ENCODE assay signal across 9 mouse cellular contexts in genomic region chr9:20385343-20385703, GRCm38 (mm10). TPM values are rescaled to one million over a fixed set of nuclear protein-coding genes. Genes with fewer than 3 reads are reported as not detected.
DNase-seq lines count a peak whose midpoint lies in the region; ATAC-seq and TF ChIP-seq lines count a peak whose summit lies in the region.
"Had no signal": no experiment of that assay in that cellular context is flagged by ENCODE, and none has a peak within 500 bp of the region (broad histone marks: within the 10 kb centered on the region; RNA-seq: fewer than 3 reads in every experiment).

No protein-coding gene starts in this region.

- POLR2A ChIA-PET in Patski (lab: Charles Lee) = interaction anchor here (1.5 kb wide), 1 partner anchor 10 kb away, joined by 5 read pairs; no protein-coding TSS in a partner anchor

- DNase-seq in heart, adult 18-20 months = no peak
- DNase-seq in Patski (ENCODE audit: low read depth, low spot score) = no peak
- DNase-seq in midbrain, embryonic 11.5 days (ENCODE audit: low spot score, missing footprints) = no peak
- DNase-seq in urinary bladder, postnatal 10 days (ENCODE audit: low spot score) = no peak
- DNase-seq in left cerebral cortex, postnatal 25 days (ENCODE audit: low spot score in 2 of 2) = no peak
- no peak for DNase-seq in layer of hippocampus, postnatal 25 days (ENCODE audit: extremely low spot score in 1 of 2, low spot score in 1 of 2)

- intact Hi-C loops in left cerebral cortex, postnatal 25 days (cut with DNase I) = no loop called here

- in situ Hi-C loops in Patski (cut with MboI; ENCODE audit: low pct_unique_long_range_greater_than_20kb) = no loop called here

- H3K36me3 ChIP-seq in heart, embryonic 14.5 days (ENCODE audit: control insufficient read depth, insufficient read depth, low read length) = no peaks in the 10 kb centered on the region
- H3K36me3 ChIP-seq in hindbrain, embryonic 13.5 days = no peaks in the 10 kb centered on the region
- H3K36me3 ChIP-seq in midbrain, embryonic 11.5 days (ENCODE audit: control insufficient read depth, insufficient read depth, low read length) = no peaks in the 10 kb centered on the region

- 0 out of 2 replicates have a peak, but pooled peaks have one; percentile 13 for ATAC-seq in heart, embryonic 14.5 days (ENCODE audit: insufficient number of reproducible peaks, insufficient read depth, low FRiP score, low read depth)
- peak; percentile 56 for ATAC-seq in Patski
- ATAC-seq in hindbrain, embryonic 13.5 days (ENCODE audit: low FRiP score) = peak; percentile 85
- peak; percentile 81; the same call in 1 of the 2 replicates for ATAC-seq in midbrain, embryonic 11.5 days (ENCODE audit: low FRiP score)

- H3K4me1 ChIP-seq in heart, embryonic 14.5 days (ENCODE audit: control insufficient read depth in 2 of 2, insufficient read depth in 2 of 2, low read length in 2 of 2) = peaks cover 2 to 5% of the 10 kb centered on the region in 2 experiments; a peak in 2 of 4 replicates
- H3K4me1 ChIP-seq in hindbrain, embryonic 13.5 days (replicated peaks) = peaks cover 12% of the 10 kb centered on the region
- peaks cover 4% of the 10 kb centered on the region; the same call in 1 of the 2 replicates for H3K4me1 ChIP-seq in midbrain, embryonic 11.5 days (ENCODE audit: control insufficient read depth, insufficient read depth, low read length)

- peak overlapping the region; percentile 90 for H3K4me2 ChIP-seq in heart, embryonic 14.5 days (ENCODE audit: low read length)
- H3K4me2 ChIP-seq in hindbrain, embryonic 13.5 days = peak overlapping the region; percentile 78
- peak overlapping the region; percentile 65 for H3K4me2 ChIP-seq in midbrain, embryonic 11.5 days

- H3K27ac ChIP-seq in heart, embryonic 14.5 days (replicated peaks in 1 of 2; ENCODE audit: control insufficient read depth in 1 of 2, insufficient read depth in 1 of 2, low read depth in 2 of 2, low read length in 2 of 2) = peak overlapping the region; percentile 63 to 77
- peak overlapping the region; percentile 83 for H3K27ac ChIP-seq in hindbrain, embryonic 13.5 days
- no peak overlapping the region for H3K27ac ChIP-seq in midbrain, embryonic 11.5 days (ENCODE audit: low read depth, low read length)

- TF ChIP-seq CTCF in Patski (IDR thresholded peaks at IDR 0.05) = no peak

- no peaks in the 10 kb centered on the region for H3K9me3 ChIP-seq in heart, embryonic 14.5 days (ENCODE audit: control insufficient read depth, low read length)
- 0 out of 2 replicates have a peak, but pooled peaks cover under 1% of the 10 kb centered on the region for H3K9me3 ChIP-seq in hindbrain, embryonic 13.5 days
- H3K9me3 ChIP-seq in midbrain, embryonic 11.5 days (ENCODE audit: control insufficient read depth, low read length) = peaks cover 2% of the 10 kb centered on the region; the same call in 1 of the 2 replicates

- CTCF ChIA-PET in Patski (lab: Charles Lee) = interaction anchor here (0.9 kb wide), 1 partner anchor 31 kb away, joined by 3 read pairs; no protein-coding TSS in a partner anchor

- peak overlapping the region; percentile 59 to 89 for H3K4me3 ChIP-seq in heart, embryonic 14.5 days (ENCODE audit: control insufficient read depth in 1 of 2, insufficient read depth in 1 of 2, low read depth in 1 of 2, low read length in 2 of 2)
- peak overlapping the region; percentile 54 for H3K4me3 ChIP-seq in hindbrain, embryonic 13.5 days
- peak overlapping the region; percentile 53 for H3K4me3 ChIP-seq in midbrain, embryonic 11.5 days (ENCODE audit: low read depth, low read length)

- H3K9ac ChIP-seq in heart, embryonic 14.5 days (ENCODE audit: low read length) = peak overlapping the region; percentile 79
- H3K9ac ChIP-seq in hindbrain, embryonic 13.5 days = peak overlapping the region; percentile 73
- H3K9ac ChIP-seq in midbrain, embryonic 11.5 days (ENCODE audit: low read length) = peak overlapping the region; percentile 71

- no peaks in the 10 kb centered on the region for H3K27me3 ChIP-seq in heart, embryonic 14.5 days (ENCODE audit: control insufficient read depth, insufficient read depth, low read length)
- no peaks in the 10 kb centered on the region for H3K27me3 ChIP-seq in Patski
- H3K27me3 ChIP-seq in hindbrain, embryonic 13.5 days = no peaks in the 10 kb centered on the region
- no peaks in the 10 kb centered on the region for H3K27me3 ChIP-seq in midbrain, embryonic 11.5 days (ENCODE audit: control insufficient read depth, insufficient read depth, low read length)

- 17% methylated on average over 16 of the region's 16 CpGs for WGBS in heart, embryonic 14.5 days
- 18% methylated on average over 16 of the region's 16 CpGs for WGBS in hindbrain, embryonic 13.5 days
- WGBS in midbrain, embryonic 11.5 days = 19% methylated on average over 16 of the region's 16 CpGs

RNA-seq across cellular contexts. Expression of gene Zfp560, which starts 0.3 kb away (rescaled TPM):
- 38.7 and 40.5 TPM in 2 replicates for polyA plus RNA-seq in heart, embryonic 14.5 days (2014; fragmentation: Nextera tagmentation; extraction: Ambion mirVana)
- 10 to 100 TPM; 11.2 to 12.9 TPM for total RNA-seq in heart, adult 18-20 months (2021)
- 16.5 TPM for polyA plus RNA-seq in Patski (2021)
- polyA plus RNA-seq in hindbrain, embryonic 13.5 days (2015; fragmentation: Nextera tagmentation; extraction: Ambion mirVana) = 39.7 and 40.3 TPM in 2 replicates
- 35.6 and 38.2 TPM in 2 replicates for polyA plus RNA-seq in midbrain, embryonic 11.5 days (2014; fragmentation: Nextera tagmentation; extraction: Ambion mirVana)
- 10 to 100 TPM in 1 of 2 experiments, 1 to 10 TPM in 1; 8.7 to 11.3 TPM for total RNA-seq in left cerebral cortex, postnatal 25 days (2021)
- 10 to 100 TPM; 10.4 to 11.3 TPM for total RNA-seq in layer of hippocampus, postnatal 25 days (2021)

RNA-seq across cellular contexts. Expression of gene Olfr18, which starts 49.4 kb away (rescaled TPM):
- polyA plus RNA-seq in heart, embryonic 14.5 days (2014; fragmentation: Nextera tagmentation; extraction: Ambion mirVana) = not detected in 2 replicates
- total RNA-seq in heart, adult 18-20 months (2021) = not detected
- not detected for polyA plus RNA-seq in Patski (2021)
- polyA plus RNA-seq in hindbrain, embryonic 13.5 days (2015; fragmentation: Nextera tagmentation; extraction: Ambion mirVana) = not detected in 2 replicates
- 0.05 TPM in 1 of 2 replicates, not detected in the other for polyA plus RNA-seq in midbrain, embryonic 11.5 days (2014; fragmentation: Nextera tagmentation; extraction: Ambion mirVana)
- total RNA-seq in left cerebral cortex, postnatal 25 days (2021) = not detected
- total RNA-seq in layer of hippocampus, postnatal 25 days (2021) = not detected
- polyA plus RNA-seq: large intestine, adult 2 months had no signal

Comparison
In these comparisons a context has a peak if more than half of its experiments do, and no peak if none do; other contexts are left out.
1. ATAC-seq: peak in every context shown above with its lines; median percentile 85 in hindbrain, embryonic 13.5 days; 81 in midbrain, embryonic 11.5 days; 56 in Patski; 13 in heart, embryonic 14.5 days.